Mouse (Mus musculus): Measurements from ENCODE around the gene Midn. TPM values are rescaled to one million over a fixed set of nuclear protein-coding genes. Genes with fewer than 3 reads are reported as not detected.

Midn gene
- polyA plus RNA-seq, 1 experiment from 2014 or later, result 37.0 TPM

GRCm38 (mm10) chr10:80190491-80191051, 42.5 kb downstream of the Midn start:
- DNase-seq (ENCODE audit: low spot score), result peak; percentile 55
- Histone ChIP-seq H3K4me3 (ENCODE audit: low read depth, low read length) (peak overlapping the region; percentile 47), H3K27me3 (replicated peaks; ENCODE audit: control insufficient read depth, insufficient read depth, low read length) (peaks cover 35% of the 10 kb centered on the region), H3K36me3 (ENCODE audit: control insufficient read depth, insufficient read depth, low read length) (peaks cover 26% of the 10 kb centered on the region), H3K9me3 (ENCODE audit: control insufficient read depth, low read length) (no peaks in the 10 kb centered on the region), H3K27ac (replicated peaks; ENCODE audit: low read depth, low read length) (no peak overlapping the region), H3K4me1 (ENCODE audit: control insufficient read depth, insufficient read depth, low read length) (peaks cover 13% of the 10 kb centered on the region), H3K9ac (ENCODE audit: low read depth, low read length) (peak overlapping the region; percentile 65), H3K4me2 (ENCODE audit: low read depth, low read length) (peak overlapping the region; percentile 78)
- under 1% methylated on average over 44 of the region's 48 CpGs for WGBS
- ATAC-seq (ENCODE audit: low read depth), result peak; percentile 35

GRCm38 (mm10) chr10:80193976-80194375, 45.9 kb downstream of the Midn start:
- no peak overlapping the region for H3K4me2 ChIP-seq (ENCODE audit: low read depth, low read length)
- no peak overlapping the region for H3K27ac ChIP-seq (replicated peaks; ENCODE audit: low read depth, low read length)
- no peak overlapping the region for H3K4me3 ChIP-seq (ENCODE audit: low read depth, low read length)
- DNase-seq (ENCODE audit: low spot score), result no peak
- peaks cover 29% of the 10 kb centered on the region for H3K27me3 ChIP-seq (replicated peaks; ENCODE audit: control insufficient read depth, insufficient read depth, low read length)
- ATAC-seq (ENCODE audit: low read depth), result no peak
- no peaks in the 10 kb centered on the region for H3K9me3 ChIP-seq (ENCODE audit: control insufficient read depth, low read length)
- H3K36me3 ChIP-seq (ENCODE audit: control insufficient read depth, insufficient read depth, low read length), result peaks cover 4% of the 10 kb centered on the region
- H3K4me1 ChIP-seq (ENCODE audit: control insufficient read depth, insufficient read depth, low read length), result peaks cover 13% of the 10 kb centered on the region
- WGBS, result 75% methylated on average over 6 of the region's 6 CpGs
- no peak overlapping the region for H3K9ac ChIP-seq (ENCODE audit: low read depth, low read length)

- no peaks in the 10 kb centered on the region for H3K9me3 ChIP-seq (ENCODE audit: control insufficient read depth, low read length)
- H3K36me3 ChIP-seq (ENCODE audit: control insufficient read depth, insufficient read depth, low read length), result no peaks in the 10 kb centered on the region; the same call in 1 of the 2 replicates
- no peak overlapping the region for H3K4me2 ChIP-seq (ENCODE audit: low read depth, low read length)
- H3K27ac ChIP-seq (replicated peaks; ENCODE audit: low read depth, low read length), result no peak overlapping the region
- peaks cover 24% of the 10 kb centered on the region for H3K27me3 ChIP-seq (replicated peaks; ENCODE audit: control insufficient read depth, insufficient read depth, low read length)
- H3K4me3 ChIP-seq (ENCODE audit: low read depth, low read length), result no peak overlapping the region
- no peak overlapping the region for H3K9ac ChIP-seq (ENCODE audit: low read depth, low read length)
- 46% methylated on average over 8 of the region's 8 CpGs for WGBS
- H3K4me1 ChIP-seq (ENCODE audit: control insufficient read depth, insufficient read depth, low read length), result peaks cover 13% of the 10 kb centered on the region
- DNase-seq (ENCODE audit: low spot score), result no peak
- ATAC-seq (ENCODE audit: low read depth), result no peak
These were observed 46.4 kb downstream of the Midn start for GRCm38 (mm10) chr10:80194441-80194840.

- Histone ChIP-seq H3K36me3 (ENCODE audit: control insufficient read depth, insufficient read depth, low read length) (no peaks in the 10 kb centered on the region), H3K4me1 (ENCODE audit: control insufficient read depth, insufficient read depth, low read length) (no peaks in the 10 kb centered on the region), H3K27me3 (replicated peaks; ENCODE audit: control insufficient read depth, insufficient read depth, low read length) (peaks cover 8% of the 10 kb centered on the region; the same call in 1 of the 2 replicates), H3K9ac (ENCODE audit: low read depth, low read length) (no peak overlapping the region), H3K27ac (replicated peaks; ENCODE audit: low read depth, low read length) (no peak overlapping the region), H3K4me2 (ENCODE audit: low read depth, low read length) (no peak overlapping the region), H3K9me3 (ENCODE audit: control insufficient read depth, low read length) (no peaks in the 10 kb centered on the region), H3K4me3 (ENCODE audit: low read depth, low read length) (no peak overlapping the region)
- DNase-seq (ENCODE audit: low spot score) (no peak), ATAC-seq (ENCODE audit: low read depth) (no peak)
- 84% methylated on average over 1 of the region's 1 CpGs for WGBS
These were observed 48.1 kb downstream of the Midn start for GRCm38 (mm10) chr10:80196167-80196566.

GRCm38 (mm10) chr10:80196778-80197581, 48.9 kb downstream of the Midn start:
- Histone ChIP-seq H3K4me2 (ENCODE audit: low read depth, low read length) (no peak overlapping the region), H3K4me1 (ENCODE audit: control insufficient read depth, insufficient read depth, low read length) (no peaks in the 10 kb centered on the region), H3K9ac (ENCODE audit: low read depth, low read length) (no peak overlapping the region; the same call in 1 of the 2 replicates), H3K4me3 (ENCODE audit: low read depth, low read length) (no peak overlapping the region), H3K9me3 (ENCODE audit: control insufficient read depth, low read length) (no peaks in the 10 kb centered on the region), H3K27me3 (replicated peaks; ENCODE audit: control insufficient read depth, insufficient read depth, low read length) (peaks cover 3% of the 10 kb centered on the region; the same call in 1 of the 2 replicates), H3K27ac (replicated peaks; ENCODE audit: low read depth, low read length) (no peak overlapping the region), H3K36me3 (ENCODE audit: control insufficient read depth, insufficient read depth, low read length) (no peaks in the 10 kb centered on the region)
- ATAC-seq (ENCODE audit: low read depth) (no peak), DNase-seq (ENCODE audit: low spot score) (no peak)
- 48% methylated on average over 28 of the region's 33 CpGs for WGBS

GRCm38 (mm10) chr10:80199440-80200008, 51.5 kb downstream of the Midn start:
- H3K4me3 ChIP-seq (ENCODE audit: low read depth, low read length), result no peak overlapping the region
- no peak overlapping the region for H3K9ac ChIP-seq (ENCODE audit: low read depth, low read length)
- no peak overlapping the region for H3K4me2 ChIP-seq (ENCODE audit: low read depth, low read length)
- no peaks in the 10 kb centered on the region for H3K36me3 ChIP-seq (ENCODE audit: control insufficient read depth, insufficient read depth, low read length)
- H3K4me1 ChIP-seq (ENCODE audit: control insufficient read depth, insufficient read depth, low read length), result no peaks in the 10 kb centered on the region
- H3K27me3 ChIP-seq (replicated peaks; ENCODE audit: control insufficient read depth, insufficient read depth, low read length), result no peaks in the 10 kb centered on the region
- ATAC-seq (ENCODE audit: low read depth) (peak; percentile 83), DNase-seq (ENCODE audit: low spot score) (peak; percentile 92)
- H3K9me3 ChIP-seq (ENCODE audit: control insufficient read depth, low read length), result no peaks in the 10 kb centered on the region
- no peak overlapping the region for H3K27ac ChIP-seq (replicated peaks; ENCODE audit: low read depth, low read length)
- WGBS, result 50% methylated on average over 3 of the region's 3 CpGs

GRCm38 (mm10) chr10:80200485-80200884, 52.4 kb downstream of the Midn start:
- Histone ChIP-seq H3K4me2 (ENCODE audit: low read depth, low read length) (no peak overlapping the region), H3K4me3 (ENCODE audit: low read depth, low read length) (no peak overlapping the region), H3K36me3 (ENCODE audit: control insufficient read depth, insufficient read depth, low read length) (no peaks in the 10 kb centered on the region), H3K9me3 (ENCODE audit: control insufficient read depth, low read length) (no peaks in the 10 kb centered on the region), H3K27me3 (replicated peaks; ENCODE audit: control insufficient read depth, insufficient read depth, low read length) (no peaks in the 10 kb centered on the region), H3K4me1 (ENCODE audit: control insufficient read depth, insufficient read depth, low read length) (no peaks in the 10 kb centered on the region), H3K9ac (ENCODE audit: low read depth, low read length) (no peak overlapping the region), H3K27ac (replicated peaks; ENCODE audit: low read depth, low read length) (no peak overlapping the region)
- no peak for ATAC-seq (ENCODE audit: low read depth)
- 58% methylated on average over 6 of the region's 6 CpGs for WGBS
- no peak for DNase-seq (ENCODE audit: low spot score)

GRCm38 (mm10) chr10:80204055-80204454, 56.0 kb downstream of the Midn start:
- 17% methylated on average over 7 of the region's 7 CpGs for WGBS
- H3K27me3 ChIP-seq (replicated peaks; ENCODE audit: control insufficient read depth, insufficient read depth, low read length), result no peaks in the 10 kb centered on the region
- no peak overlapping the region for H3K9ac ChIP-seq (ENCODE audit: low read depth, low read length)
- H3K4me2 ChIP-seq (ENCODE audit: low read depth, low read length), result no peak overlapping the region
- H3K9me3 ChIP-seq (ENCODE audit: control insufficient read depth, low read length), result no peaks in the 10 kb centered on the region
- DNase-seq (ENCODE audit: low spot score), result no peak
- ATAC-seq (ENCODE audit: low read depth), result no peak
- no peaks in the 10 kb centered on the region for H3K36me3 ChIP-seq (ENCODE audit: control insufficient read depth, insufficient read depth, low read length)
- H3K27ac ChIP-seq (replicated peaks; ENCODE audit: low read depth, low read length), result no peak overlapping the region
- peaks cover 4% of the 10 kb centered on the region; the same call in 1 of the 2 replicates for H3K4me1 ChIP-seq (ENCODE audit: control insufficient read depth, insufficient read depth, low read length)
- H3K4me3 ChIP-seq (ENCODE audit: low read depth, low read length), result no peak overlapping the region

Data from embryonic facial prominence, embryonic 14.5 days (tissue).